Mouse (Mus musculus): ENCODE measurements around the gene Otub1.

Gene Otub1

GRCm38 (mm10) chr19:7205753-7206736 lies at the start of gene Otub1:
Gene Otub1 (minus strand): TSS chr19:7206316.
- DNase-seq = peak; percentile 92

- no peak for DNase-seq
These were observed 39.9 kb upstream of the Otub1 start for GRCm38 (mm10) chr19:7246021-7246420.

GRCm38 (mm10) chr19:7240782-7241690 lies 34.9 kb upstream of the Otub1 start, which contains the start of gene Naa40:
Gene Naa40 (minus strand): TSS chr19:7241183.
- peak; percentile 96 for DNase-seq

- DNase-seq = peak; percentile 70
These were observed 34.2 kb upstream of the Otub1 start for GRCm38 (mm10) chr19:7240291-7240690.

GRCm38 (mm10) chr19:7239574-7239973 lies 33.5 kb upstream of the Otub1 start:
- DNase-seq = no peak

GRCm38 (mm10) chr19:7236742-7237141 lies 30.6 kb upstream of the Otub1 start:
- DNase-seq = no peak

- no peak for DNase-seq
These were observed 29.9 kb upstream of the Otub1 start for GRCm38 (mm10) chr19:7236011-7236410.

GRCm38 (mm10) chr19:7235461-7235860 lies 29.3 kb upstream of the Otub1 start:
- no peak for DNase-seq

- DNase-seq = peak; percentile 79
These were observed 28.6 kb upstream of the Otub1 start for GRCm38 (mm10) chr19:7234537-7235221.

GRCm38 (mm10) chr19:7226511-7226914 lies 20.4 kb upstream of the Otub1 start:
- no peak for DNase-seq

- no peak for DNase-seq
These were observed 19.1 kb upstream of the Otub1 start for GRCm38 (mm10) chr19:7225096-7225690.

- DNase-seq = no peak
These were observed 18.1 kb upstream of the Otub1 start for GRCm38 (mm10) chr19:7224253-7224652.

GRCm38 (mm10) chr19:7223488-7223887 lies 17.4 kb upstream of the Otub1 start:
- DNase-seq = no peak

- DNase-seq = no peak
These were observed 16.1 kb upstream of the Otub1 start for GRCm38 (mm10) chr19:7222196-7222595.

- no peak for DNase-seq
These were observed 12.6 kb upstream of the Otub1 start for GRCm38 (mm10) chr19:7218753-7219152.

GRCm38 (mm10) chr19:7217926-7218267 lies 11.8 kb upstream of the Otub1 start:
- no peak for DNase-seq

GRCm38 (mm10) chr19:7217162-7217925 lies 11.2 kb upstream of the Otub1 start, which contains the start of gene Cox8a:
Gene Cox8a (minus strand): TSS chr19:7217616.
- peak; percentile 99 for DNase-seq

- peak; percentile 73 for DNase-seq
These were observed 8.4 kb upstream of the Otub1 start for GRCm38 (mm10) chr19:7214484-7214883.

GRCm38 (mm10) chr19:7213010-7213409 lies 6.9 kb upstream of the Otub1 start:
- no peak for DNase-seq

- no peak for DNase-seq
These were observed 6.1 kb upstream of the Otub1 start for GRCm38 (mm10) chr19:7212216-7212615.

GRCm38 (mm10) chr19:7209907-7210646 lies 4.0 kb upstream of the Otub1 start:
- no peak for DNase-seq
